Mouse (Mus musculus): ENCODE data around the gene Arrdc4. TPM values are rescaled to one million over a fixed set of nuclear protein-coding genes. Genes with fewer than 3 reads are reported as not detected.

The Arrdc4 gene
- 1 to 10 TPM; 1.8 to 2.3 TPM for polyA plus RNA-seq (2012; fragmentation: generic; extraction: Trizol)

DNA sequence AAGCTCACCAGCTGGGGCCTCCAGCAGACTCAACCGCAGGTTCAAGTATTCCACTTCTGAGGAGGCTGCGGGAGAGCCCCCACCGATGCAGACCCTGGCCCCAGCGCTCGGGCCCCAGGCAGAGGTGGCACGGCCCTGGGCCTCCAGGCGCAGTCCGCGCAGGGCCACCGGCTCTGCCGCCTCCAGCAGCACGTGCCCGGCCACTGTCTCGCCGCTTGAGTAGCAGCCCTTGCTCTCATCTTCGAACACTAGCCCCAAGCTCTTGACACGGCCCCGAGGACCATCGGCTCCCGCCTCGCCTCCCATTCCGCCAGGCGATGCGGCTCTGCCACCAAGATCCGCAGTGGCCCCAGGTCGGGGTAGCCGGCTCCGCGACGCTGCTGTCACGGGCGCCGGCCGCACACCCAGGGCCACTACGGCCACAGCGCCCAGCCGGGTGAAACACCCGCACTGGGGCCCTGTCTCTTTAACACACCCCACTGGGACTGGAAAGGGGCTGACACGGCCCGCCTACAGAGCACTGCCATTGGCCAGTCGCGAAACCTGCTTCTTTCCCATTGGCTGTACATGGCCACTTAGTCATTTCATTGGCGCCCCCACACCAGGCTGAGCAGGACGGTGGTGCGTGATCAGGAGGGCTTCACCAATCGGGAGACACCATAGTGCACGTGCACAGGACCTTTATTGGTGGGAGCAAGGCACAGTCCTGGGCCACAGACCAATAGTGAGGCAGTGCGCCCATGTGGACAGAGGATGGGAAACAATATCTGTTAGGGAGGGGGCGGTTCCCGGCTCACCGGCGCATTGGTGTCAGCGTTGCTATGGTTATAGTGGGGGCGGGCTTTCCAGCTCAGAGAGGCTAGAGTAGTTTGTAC lies at the start of gene Arrdc4:
Arrdc4 (minus strand) TSS at position 481 of the 875 bp plus-strand sequence.

